Mouse (Mus musculus) adrenal gland, postnatal 36 days (tissue): Measurements from ENCODE around the gene Fis1. TPM values are rescaled to one million over a fixed set of nuclear protein-coding genes. Genes with fewer than 3 reads are reported as not detected.

Experiments
- DNase-seq, 2 experiments: peaks; one replicate each; pipeline ENCODE4 v3.0.0; 2021; ENCODE audit warnings: mixed read lengths in 1 of 2
- microRNA-seq: library from miRNA; unstranded; fragments of <30 nt; microRNA quantifications from one replicate; pipeline ENCODE4 v1.2.0, GENCODE M21; 2021
- total RNA-seq, 2 experiments: library from RNA; stranded (reverse); gene quantifications; 2 replicates each; pipeline ENCODE4 v1.2.3; 2021

Fis1 gene
- total RNA-seq, 2 experiments from 2014 or later: 200 to 208 TPM

DNA sequence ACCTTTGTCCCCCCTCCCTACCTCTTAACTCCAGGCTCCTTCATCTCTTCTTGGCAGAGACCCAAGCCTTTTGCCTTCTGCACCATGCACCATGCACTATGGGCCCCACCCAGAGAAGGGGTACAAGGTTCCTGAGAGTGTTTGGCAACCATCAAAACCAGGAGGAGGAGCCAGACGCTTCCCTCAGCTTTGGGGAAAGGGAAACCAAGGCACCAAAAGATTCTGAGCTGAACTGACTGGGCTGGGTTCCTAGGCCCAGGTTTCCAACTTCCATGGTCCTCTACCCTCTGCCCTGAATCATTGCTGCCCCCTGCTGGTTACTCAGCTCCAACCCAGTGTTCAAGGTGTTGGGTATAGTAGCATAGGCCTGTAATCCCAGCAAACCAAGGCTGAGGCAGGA lies 17.6 kb downstream of the Fis1 start:
- DNase-seq: peak; percentile 79 to 91

DNA sequence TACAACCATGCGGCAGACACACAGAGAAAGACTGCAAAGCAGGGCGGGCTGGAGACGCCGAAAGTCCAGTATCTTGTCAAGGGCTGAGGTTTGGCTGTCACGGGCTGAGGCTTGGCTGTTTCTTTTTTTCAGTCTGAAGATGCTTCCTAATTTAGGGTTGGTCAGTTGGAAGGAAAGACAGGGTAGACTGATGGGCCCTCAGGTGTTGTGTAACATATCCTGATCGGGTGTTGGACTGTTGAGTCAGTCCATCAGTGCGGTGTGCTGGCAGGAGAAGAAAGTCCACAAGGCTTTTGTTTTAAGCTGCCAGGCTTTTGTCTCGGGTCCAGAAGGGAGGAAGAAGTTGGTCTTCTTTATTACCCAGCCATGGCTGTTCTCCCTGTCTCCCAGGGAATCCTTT lies 20.6 kb downstream of the Fis1 start:
- DNase-seq: no peak

DNA sequence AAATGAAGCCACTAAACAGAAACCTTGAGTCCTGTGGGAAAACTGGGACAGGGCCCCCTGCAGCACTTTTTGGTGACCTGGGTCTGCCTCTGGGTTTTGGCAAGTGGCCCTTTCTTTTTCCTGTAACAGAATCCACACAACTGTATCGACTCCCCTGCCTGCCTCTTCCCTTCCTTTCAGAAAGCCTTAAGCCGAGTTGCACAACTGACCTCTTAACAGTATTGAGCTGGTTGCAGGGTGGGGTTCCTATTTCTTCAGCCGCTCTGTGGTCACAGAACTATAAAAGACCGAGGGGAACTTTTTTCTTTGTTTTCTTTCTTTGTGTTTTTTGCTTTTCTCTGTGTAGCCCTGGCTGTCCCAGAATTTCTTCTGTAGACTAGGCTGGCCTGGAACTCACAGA lies 24.7 kb downstream of the Fis1 start:
- DNase-seq: no peak

DNA sequence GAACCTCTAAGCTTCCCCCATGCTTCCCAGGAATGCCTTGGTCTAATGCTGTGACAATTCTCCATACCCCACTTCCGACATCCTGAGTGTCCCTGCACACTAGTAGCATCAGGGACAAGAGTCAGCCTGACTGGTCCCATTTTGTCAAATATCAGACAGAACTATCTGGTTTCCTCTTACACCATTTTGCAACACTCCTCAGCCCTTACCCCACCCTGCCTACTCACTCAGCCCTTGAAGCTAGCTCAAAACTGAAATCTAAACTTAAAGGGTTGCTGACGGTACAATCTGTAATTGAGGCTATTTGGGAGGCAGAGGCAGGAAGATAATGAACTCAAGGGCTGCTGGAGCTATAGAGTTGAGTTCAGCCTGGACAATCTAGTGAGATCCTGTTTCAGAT lies 26.7 kb downstream of the Fis1 start:
- no peak for DNase-seq

DNA sequence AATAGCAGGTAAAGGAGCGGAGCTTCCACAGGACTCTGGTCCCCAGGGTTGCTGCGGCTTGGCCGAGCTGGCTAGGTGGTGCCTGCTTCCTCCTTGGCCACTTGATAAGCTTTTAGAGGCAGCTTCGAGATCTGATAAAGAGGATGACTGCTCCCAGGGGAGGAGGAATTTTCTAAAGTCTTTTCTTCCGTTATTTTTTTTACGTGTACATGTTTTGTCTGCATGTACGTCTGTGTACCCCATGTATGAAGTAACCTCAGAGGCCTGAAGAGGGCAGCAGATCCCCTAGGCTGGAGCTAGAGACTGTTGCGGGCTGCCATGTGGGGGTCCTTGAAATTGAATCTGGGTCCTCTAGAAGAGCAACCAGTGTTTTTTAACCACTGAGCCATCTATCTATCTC lies 27.9 kb downstream of the Fis1 start:
- DNase-seq: no peak

DNA sequence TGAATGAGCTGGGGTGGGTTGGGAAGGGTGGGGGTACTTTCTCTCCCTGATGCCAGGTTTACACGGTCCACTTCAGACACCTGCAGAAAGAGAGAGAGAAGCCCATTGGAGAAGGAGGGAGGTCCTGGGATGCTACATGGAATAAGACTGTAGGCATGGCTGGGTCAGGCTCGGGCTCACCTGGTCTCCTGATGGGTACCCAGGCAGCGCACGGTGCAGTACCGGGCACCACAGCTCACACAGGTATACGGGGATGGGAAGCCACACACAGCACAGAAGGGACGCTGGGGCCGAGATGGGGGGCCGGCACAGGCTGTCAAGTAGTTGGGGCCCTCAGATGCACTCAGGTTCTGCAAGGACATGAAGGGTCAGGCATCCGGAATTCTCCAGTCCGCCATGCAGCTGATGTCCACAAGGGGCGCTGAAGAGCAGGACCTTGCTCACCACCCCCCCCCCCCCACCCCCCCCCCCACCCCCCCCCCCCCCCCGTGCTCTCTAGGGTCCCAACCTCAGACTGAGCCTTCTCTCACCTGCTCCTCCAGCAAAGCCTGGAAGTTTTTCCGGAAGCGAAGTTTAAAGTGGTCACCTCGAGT lies 29.4 kb downstream of the Fis1 start:
- peak in 1 of 2 experiments; percentile 72 for DNase-seq

DNA sequence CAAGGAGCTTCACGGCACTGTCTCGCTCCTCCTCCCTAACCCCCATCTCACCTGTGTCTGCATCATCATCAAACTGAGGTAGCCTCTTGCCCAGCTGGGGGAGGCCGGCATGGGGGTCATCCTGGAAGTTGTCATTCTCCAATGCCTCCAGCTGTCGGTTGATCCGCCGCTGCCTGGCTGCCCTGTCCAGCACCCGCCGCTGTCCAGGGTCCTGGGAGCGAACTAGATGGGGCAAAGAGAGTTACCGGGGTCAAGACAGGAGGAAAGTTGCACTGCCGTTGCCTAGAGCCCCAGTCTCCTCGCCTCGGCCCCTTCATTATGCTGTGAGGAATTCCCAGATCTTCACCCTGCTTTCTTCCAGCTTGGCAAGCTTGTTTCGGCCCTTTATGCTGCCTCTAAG lies 31.8 kb downstream of the Fis1 start:
- peak in 1 of 2 experiments; percentile 28 for DNase-seq

DNA sequence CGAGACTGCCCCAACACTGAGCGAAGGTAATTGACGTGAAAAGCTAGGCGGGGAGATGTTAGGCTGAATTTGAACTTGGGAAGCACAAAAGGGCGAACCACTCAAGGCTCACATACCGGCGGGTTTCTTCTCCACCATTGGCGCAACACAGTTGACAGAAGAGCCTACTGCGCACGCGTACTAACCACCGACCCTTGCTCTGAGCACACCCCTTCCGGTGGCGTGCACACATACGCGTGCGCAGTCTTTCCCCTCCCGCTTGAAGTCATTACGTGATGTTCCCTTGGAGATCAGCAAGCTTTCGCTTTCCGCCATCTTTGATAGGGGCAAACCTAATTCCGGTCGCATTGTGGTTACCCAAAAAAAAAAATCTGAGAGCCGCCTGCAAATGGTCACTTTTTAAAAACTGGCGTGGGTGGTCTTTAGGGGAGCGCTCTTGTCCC lies 33.6 kb downstream of the Fis1 start, which contains the start of gene Plod3:
Gene Plod3 (plus strand): TSS at position 325 of the 443 bp plus-strand sequence.
- peak; percentile 96 to 97 for DNase-seq

- peak; percentile 86 to 87 for DNase-seq
Measured at GRCm38 (mm10) chr5:136987138-136987933, 34.3 kb downstream of the Fis1 start.

DNA sequence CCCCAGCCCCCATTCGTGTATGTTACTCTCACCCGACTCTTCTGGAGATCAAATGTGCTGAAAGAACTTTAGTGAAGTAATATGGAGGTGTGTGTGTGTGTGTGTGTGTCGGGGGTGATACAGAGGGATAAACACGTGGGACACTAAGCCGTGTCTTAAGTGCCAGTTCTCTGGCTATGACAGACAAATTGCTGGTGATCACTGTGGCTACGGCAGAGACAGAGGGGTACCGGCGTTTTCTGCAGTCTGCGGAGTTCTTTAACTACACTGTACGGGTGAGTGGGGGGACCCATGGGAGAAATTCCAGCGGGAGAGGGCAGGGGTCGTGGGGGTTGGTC lies 34.8 kb downstream of the Fis1 start, which contains the start of gene Znhit1:
Gene Znhit1 (minus strand): TSS at position 88 of the 338 bp plus-strand sequence.
- no peak for DNase-seq

DNA sequence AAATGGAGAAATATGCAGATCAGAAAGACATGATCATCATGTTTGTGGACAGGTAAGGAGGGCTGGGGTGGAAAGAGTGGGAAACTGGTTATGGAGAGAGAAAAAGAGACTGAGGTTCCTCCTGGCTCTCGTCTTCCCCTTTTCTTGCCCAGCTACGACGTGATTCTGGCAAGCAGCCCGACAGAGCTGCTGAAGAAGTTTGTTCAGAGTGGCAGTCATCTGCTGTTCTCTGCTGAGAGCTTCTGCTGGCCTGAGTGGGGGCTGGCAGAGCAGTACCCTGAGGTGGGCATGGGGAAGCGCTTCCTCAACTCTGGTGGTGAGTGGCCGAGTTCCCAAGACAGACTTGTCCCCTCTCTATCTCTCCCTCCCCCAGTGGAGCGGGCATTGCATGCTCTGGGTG lies 35.3 kb downstream of the Fis1 start:
- peak in 1 of 2 experiments; percentile 39 for DNase-seq

DNA sequence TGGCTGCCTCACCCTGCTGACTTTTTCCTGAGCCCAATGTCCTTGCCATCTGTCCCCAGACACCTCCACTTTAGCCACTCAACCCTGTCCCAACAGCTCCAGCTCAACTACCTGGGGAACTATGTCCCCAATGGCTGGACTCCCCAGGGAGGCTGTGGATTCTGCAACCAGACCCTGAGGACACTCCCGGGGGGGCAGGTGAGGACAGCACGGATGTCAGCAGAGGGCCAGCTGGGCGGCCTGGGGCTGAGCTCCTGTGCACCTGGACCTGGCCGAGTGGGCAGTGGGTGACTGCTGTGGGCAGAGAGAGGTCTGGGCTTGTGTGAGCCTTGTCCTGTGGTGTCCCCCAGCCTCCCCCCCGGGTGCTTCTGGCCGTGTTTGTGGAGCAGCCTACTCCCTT lies 36.7 kb downstream of the Fis1 start:
- no peak for DNase-seq

GRCm38 (mm10) chr5:136999449-136999848 lies 46.4 kb downstream of the Fis1 start:
- no peak for DNase-seq

DNA sequence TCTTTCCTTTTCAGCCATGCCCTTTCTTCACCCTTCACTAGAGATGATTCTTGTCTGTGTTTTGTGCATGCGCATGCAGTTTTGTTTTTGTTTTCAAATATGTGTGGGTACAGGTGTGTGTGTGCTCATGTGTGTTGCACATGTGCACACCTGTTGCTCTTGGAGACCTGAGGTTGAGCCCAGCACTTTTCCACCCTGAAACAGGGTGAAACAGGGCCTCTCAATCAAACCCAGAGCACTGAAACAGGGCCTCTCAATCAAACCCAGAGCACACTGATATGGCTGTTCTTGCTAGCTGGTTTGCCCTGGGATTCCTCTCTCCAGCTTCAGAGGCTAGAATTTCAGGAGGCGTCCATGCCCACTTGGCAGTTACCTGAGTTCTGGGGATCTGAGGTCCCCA lies 47.5 kb downstream of the Fis1 start:
- no peak for DNase-seq

- no peak for DNase-seq
Measured at GRCm38 (mm10) chr5:137007276-137007675, 54.2 kb downstream of the Fis1 start.

DNA sequence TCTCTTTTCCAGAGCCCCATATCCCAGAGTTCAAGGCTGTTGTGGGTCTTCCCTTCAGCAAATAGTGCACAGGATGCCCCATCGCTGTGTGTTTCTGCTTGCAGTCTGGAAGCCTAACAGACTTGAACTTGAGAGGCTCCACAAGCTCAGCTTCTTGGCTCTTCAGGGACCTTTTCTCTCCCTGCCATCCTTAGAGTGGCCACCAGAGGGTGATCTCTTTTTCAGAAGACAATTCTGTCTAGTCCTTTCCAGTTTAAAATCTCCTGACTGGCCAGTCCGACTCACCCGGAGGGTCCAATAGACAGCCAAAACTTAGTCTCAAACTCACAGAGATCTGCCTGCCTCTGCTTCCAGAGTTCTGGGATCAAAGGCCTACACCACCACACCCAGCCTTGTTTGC lies 56.9 kb downstream of the Fis1 start:
- peak; percentile 71 to 75 for DNase-seq

DNA sequence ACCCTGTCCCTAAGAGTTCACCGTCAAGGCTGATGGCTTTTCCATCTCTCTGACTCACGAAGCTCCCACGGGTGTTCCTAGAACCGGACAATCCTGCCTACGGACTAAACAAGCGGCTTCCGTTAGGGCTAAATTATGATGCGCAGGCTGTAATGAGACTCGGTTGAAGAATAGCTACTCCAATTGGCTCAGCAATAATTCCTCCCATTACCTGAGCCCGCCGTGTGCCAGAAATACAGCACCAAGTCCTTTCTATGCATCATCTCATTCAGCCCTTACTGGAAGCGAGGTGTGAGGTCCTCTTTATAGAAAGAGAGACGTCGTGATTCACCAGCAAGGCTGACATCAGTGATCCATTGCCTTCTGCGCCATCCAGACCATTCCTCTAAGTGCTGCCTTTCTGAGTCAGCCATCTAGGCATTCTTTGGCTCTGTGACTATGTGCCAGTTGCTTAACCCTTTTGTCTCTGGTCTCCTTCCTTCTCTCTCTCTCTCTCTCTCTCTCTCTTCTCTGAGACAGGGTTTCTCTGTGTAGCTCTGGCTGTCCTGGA lies 59.4 kb downstream of the Fis1 start:
- DNase-seq: peak; percentile 58 to 61

Small RNAs within 50 kb of the gene (microRNA-seq; reads per million reads assigned to microRNA genes)
- gene Mir702: 30.4 reads per million, percentile 38 among the genes with 10 or more reads in this experiment

Other genes with a start within 250 kb of the Fis1 start
- gene Col26a1, start 70.1 kb upstream of the Fis1 start, total RNA-seq: under 1 TPM; 0.26 to 0.43 TPM
- 10 to 100 TPM; 31.9 to 39.4 TPM for gene Ift22, start 45.1 kb upstream of the Fis1 start, total RNA-seq
- gene Cldn15, start 13.3 kb downstream of the Fis1 start, total RNA-seq: 10 to 100 TPM; 11.3 to 15.9 TPM
- gene Plod3, start 33.7 kb downstream of the Fis1 start, total RNA-seq: 10 to 100 TPM; 67.5 to 78.8 TPM
- gene Znhit1, start 34.7 kb downstream of the Fis1 start, total RNA-seq: 10 to 100 TPM; 84.0 to 97.9 TPM
- gene Vgf, start 73.1 kb downstream of the Fis1 start, total RNA-seq: 10 to 100 TPM in 1 of 2 experiments, 1 to 10 TPM in 1; 8.8 to 71.5 TPM
- gene Ap1s1, start 92.9 kb downstream of the Fis1 start, total RNA-seq: 10 to 100 TPM; 91.3 to 93.7 TPM
- 10 to 100 TPM in 1 of 2 experiments, 1 to 10 TPM in 1; 3.5 to 11.2 TPM for gene Serpine1, start 119.0 kb downstream of the Fis1 start, total RNA-seq
- gene Trim56, start 162.9 kb downstream of the Fis1 start, total RNA-seq: 10 to 100 TPM; 40.9 to 44.8 TPM
- gene Muc3, start 196.0 kb downstream of the Fis1 start, total RNA-seq: not detected